Mouse (Mus musculus): Measurements from ENCODE around the gene Ackr2.

Ackr2 gene

DNA sequence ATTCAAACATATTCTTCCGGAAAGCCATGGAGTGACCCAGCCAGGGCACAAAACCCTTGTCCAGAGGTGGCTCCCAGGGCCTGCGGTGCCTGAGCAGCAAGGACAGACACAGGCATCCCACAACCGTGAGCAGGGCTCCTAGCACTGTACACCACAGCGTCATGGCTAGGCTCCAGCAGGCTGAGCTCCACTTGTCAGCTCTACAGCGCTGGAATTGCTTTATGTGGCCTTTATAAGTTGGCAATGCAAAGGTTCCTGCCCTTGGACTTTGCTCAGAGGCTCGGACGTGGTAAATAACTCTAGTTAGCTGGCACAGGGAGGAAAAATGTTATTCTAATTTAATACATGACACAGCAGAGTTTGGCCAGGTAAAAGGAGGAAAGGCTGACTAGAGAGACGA, 17.9 kb downstream of the Ackr2 start, which contains the start of gene Cyp8b1:
Cyp8b1 (minus strand) TSS at position 204 of the 400 bp plus-strand sequence.
- no peak for DNase-seq (ENCODE audit: low spot score)

DNA sequence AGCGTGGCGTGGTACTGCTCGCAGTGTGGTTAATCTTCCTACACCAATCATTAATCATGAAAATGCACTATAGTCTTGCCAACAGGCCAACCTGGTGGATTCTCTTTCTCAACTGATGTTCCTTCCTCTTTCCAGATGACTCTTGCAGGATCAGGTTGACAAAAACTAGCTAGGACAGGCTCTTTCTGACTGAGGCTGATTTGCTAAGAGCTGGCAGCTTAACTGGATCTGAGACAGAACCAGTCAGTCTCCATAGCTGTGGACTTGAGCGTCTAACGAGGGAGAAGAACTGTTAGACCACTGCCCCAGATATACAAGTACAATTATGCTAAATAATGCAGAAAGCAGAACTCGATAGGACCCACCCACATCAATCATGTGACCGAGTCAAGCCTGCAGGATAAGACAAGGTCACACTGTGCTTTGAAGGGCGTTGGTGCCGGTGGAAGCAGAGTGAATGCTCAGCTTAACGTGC, 20.9 kb downstream of the Ackr2 start:
- no peak for DNase-seq (ENCODE audit: low spot score)

DNA sequence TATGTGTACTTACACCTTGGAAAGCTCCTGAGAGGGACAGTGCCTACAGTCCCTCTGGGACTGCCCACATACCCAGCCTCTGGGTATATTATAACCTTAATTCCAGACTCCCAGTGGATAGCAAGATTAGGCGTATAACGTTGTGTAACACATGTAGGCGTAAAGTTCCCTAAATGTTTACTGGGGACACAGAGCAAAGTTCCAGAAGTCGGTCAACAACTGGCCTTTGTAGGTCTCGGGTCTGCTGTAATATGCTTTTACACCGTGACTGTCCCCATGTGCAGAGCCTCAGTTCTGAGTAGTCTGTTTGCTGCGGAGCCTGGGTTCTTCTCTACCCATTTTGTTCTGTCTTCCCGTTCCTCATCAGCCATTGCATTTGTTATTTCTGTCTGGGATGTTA, 25.3 kb downstream of the Ackr2 start:
- DNase-seq (ENCODE audit: low spot score) = no peak

DNA sequence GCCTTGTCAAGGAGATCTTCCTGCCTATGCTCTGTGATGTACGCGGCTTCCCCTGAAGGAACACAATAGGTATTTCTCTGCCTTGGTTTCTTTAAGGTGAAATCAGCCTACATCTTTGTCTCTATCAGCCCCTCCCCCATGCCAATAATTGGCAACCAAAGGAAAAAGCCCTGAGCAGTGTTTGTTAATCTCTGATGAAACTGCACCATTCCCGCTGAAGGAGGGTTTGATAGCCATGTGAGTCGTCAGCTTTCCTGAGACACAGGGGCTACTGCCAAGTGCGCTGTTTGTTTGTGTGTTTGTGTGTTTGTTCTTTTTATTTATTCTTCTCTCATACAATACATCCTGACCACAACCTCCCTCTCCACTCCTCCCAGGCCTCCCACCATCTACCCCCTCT, 25.8 kb downstream of the Ackr2 start:
- DNase-seq (ENCODE audit: low spot score) = no peak

DNA sequence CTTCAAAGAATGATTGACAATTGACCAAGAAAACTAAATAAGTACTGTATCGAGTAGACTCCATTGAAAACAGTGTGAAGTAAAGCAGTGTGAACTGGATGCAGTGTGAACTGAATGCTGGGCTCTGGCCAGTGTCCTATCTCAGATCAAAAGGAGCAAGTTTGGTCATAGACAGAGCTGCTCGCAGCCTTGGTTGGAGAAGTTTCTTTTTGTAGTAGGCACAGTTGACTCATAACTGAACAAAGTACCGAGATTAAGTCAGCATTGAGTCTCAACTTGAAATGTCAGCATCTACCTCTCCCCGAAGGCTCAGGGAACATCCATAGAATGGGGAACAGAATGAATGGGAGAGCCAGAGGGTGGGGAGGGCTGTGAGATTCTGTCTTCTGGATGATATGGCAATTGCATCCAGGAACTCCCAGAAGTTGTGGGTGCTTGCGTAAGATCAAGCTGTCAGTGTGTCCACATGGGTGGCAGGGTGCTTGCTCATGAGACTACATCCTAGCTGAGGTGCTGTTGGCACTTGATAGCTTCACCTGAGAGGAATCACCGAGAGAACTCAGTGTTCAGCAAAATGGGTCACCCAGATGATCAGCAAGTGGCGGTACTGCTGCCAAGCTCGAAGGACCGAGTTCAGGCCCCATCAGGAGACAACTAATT, 26.9 kb downstream of the Ackr2 start:
- DNase-seq (ENCODE audit: low spot score) = no peak

DNA sequence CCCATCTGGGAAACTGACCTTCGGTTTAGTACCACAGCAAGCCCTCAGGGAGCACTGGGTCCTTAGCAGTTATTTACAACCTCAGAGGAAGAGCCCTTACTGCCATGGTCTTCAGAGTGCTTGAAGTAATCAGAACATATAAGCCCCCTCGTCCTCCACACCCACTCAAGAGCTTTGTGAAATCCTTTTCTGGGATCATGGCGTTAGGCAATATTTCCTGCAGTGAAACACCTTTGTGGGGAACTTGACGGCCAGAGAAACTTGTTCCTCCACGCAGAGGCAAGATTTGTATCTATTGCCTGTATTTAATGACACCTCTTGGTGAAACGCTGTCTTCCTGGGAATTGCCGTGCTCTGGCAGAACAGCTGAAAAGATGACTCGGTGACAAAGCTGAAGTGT, 27.8 kb downstream of the Ackr2 start:
- no peak for DNase-seq (ENCODE audit: low spot score)

DNA sequence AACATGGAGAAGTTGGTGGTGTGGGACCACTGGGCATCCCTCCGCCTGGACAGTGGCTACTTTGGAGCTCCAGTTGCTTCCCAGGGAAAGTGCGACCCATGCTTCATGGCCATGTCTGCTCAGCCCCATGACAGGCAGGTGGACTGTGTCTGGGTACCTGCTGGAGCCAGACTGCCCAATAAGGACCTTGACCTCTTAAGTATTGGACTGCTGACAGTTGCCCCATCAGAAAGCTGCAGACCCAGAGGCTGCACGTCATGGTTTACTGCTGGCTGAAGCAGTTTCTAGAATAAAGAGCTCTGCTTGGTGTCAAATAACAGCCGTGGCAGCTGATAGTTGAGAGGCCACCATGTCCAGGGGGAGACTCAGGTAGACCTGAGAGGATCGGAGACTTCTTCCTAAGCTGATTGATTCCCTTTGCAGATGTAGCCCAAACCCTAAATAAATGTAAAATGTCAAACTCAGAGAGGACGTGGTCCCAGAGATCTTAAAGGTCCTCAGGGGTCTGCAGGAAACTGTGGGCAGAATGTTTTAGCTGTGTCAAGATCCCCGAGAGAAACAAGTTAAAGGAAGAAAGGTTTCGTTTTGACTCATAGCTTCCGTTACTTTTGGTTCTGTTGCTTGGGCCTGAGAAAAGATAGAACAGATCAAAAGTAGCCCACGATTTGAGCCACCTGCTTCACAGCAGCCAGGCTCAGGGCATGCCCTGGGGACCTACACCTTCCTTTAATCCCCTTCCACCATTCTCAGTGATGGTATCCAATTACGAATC, 28.7 kb downstream of the Ackr2 start:
- DNase-seq (ENCODE audit: low spot score) = no peak

DNA sequence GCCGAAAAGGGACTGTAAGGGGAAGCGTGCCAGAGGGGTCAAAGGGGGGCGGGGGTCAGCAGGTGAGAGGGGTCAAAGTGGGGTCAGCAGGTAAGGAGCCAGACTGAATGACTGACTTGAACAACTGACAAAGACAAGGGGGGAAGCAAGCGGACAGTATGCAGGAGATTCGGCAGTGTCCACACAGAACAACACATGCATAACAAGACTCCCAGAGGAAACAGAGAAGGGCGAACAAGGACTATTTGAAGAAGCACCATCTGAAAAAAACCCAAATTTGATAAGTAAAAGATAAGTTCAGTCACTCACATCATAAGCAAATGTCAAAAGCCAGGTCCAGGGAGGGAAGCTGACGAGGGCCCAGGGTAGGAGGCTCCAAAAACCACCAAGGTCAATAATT, 29.6 kb downstream of the Ackr2 start:
- DNase-seq (ENCODE audit: low spot score) = no peak

DNA sequence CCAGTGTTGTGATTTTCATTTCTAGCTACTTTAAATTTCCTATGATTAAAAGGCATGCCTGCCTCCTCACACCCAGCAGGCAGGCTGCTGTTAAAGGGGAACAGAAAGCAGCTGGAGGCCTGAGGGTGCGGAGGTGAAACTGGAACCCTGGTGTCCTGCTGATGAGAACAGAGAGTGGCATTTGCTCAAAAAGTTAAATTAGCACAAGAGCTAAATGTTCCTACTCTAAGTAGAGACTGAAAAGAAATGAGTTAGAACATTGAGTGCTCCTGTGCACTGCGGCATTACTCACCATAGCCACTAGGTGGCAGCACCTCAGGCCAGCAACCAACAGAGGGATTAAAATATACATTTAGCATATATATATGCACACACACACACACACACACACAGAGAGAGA, 30.3 kb downstream of the Ackr2 start:
- DNase-seq (ENCODE audit: low spot score) = peak; percentile 29

DNA sequence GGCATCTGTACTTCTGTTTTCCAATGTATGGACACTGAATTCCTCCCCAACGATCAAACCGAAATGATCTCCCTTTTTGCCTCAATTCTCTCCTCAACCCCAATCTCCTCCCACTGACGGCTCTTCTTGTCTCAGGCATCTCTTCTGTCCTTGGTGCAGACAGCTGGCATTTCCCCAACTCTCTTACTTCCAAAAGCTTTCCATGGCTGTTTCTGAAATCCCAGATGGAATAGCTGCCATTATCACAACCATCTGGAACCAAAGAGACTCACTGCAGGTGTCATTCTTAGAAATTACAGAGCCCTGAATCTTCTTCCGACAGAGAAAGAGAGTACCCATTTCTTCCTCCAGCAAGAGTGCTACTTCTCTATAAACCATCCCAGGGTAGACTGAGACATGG, 36.7 kb downstream of the Ackr2 start:
- DNase-seq (ENCODE audit: low spot score) = no peak

DNA sequence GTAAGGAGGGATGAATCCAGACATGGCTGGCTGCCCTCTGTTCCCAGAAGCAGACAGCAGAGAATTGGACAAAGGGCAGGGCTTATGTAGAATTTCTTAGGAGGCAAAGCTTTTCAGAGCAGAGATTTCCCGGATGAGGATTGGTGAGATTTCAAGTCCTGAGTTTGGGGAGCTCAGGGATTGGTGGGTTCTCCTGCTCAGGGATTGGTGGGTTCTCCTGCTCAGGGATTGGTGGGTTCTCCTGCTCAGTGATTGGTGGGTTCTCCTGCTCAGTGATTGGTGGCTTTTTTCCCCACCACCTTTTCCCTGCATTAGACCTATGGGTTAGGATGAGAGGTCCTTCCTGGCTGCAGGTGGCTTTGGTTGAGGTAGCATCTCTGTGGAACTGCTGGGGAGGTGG, 38.8 kb downstream of the Ackr2 start:
- no peak for DNase-seq (ENCODE audit: low spot score)

DNA sequence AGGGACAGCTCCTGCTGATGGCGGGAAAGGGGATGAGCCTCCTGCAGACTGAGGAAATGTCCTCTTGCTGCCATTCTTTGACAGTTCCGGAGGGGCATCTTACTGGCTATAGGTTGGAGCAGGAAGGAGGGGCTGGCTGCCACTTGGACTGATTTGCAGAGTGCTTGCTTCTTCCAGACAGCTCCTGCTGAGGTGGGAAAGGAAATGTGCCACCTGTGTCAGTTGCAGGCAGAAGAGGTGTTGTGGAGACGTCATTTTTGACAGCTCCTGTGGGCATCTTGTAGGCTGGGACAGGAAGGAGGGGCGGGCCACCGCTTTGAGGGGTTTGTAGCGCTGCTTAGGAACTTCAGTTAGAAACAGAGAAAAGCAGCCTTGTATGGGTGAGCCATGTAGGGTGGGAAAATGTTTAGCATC, 39.3 kb downstream of the Ackr2 start:
- DNase-seq (ENCODE audit: low spot score) = no peak

DNA sequence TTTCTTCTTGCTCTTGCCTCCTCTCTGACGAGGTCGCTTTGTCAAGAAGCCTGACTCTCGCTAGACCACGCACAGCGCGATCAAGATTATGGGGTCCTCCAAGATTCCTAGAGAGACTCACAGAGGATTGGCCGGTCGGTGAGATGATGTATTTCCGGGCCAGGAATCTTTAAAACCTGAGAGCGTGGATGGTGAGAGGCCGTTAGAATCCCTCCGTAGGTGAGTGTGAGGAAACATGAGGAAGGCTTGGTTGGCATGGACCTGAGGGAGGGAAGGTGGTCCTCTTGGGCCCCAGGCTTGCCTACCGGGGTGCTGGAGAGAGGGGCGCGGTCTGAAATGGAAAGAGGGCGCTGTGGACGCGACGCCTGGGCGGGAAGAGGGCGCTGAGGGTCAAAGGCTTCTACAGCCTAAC, 39.8 kb downstream of the Ackr2 start:
- no peak for DNase-seq (ENCODE audit: low spot score)

DNA sequence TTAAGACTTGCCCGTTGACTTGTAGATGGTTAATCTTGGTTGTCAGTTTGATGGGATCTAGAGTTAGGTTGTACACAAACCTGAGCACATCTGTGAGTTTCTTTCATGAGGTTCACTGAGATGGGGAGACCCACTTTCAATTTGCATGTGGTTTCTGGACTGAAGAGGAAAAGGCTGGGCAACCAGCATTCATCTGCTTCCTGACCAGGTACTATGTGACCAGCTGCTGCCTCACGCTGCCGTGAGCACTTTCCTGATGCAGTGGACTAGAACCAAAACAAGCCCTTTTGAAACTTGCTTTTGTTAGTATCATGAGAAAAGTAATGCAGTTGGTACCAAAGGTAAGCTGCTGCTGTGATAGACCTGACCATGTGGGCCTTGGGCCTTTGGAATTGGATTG, 44.9 kb downstream of the Ackr2 start:
- DNase-seq (ENCODE audit: low spot score) = no peak

DNA sequence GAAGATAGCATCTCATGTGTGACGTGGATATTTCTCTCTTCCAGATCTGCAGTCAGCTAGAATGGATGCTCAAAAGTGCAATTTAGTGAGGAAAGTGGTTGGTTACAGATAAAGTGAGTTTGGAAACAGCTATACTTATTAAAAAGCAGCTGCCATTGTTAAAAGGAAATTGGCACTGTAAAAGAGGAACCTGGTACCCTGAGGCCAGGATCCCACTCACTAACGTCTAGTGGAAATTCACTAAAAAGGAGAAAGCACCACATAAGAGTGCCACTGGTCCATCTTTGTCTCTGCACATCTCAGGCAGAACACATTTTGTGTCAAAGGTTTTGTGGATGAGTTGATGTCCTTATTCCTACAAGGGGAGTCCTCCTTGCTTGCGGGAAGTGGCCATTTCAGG, 45.5 kb downstream of the Ackr2 start:
- no peak for DNase-seq (ENCODE audit: low spot score)

DNA sequence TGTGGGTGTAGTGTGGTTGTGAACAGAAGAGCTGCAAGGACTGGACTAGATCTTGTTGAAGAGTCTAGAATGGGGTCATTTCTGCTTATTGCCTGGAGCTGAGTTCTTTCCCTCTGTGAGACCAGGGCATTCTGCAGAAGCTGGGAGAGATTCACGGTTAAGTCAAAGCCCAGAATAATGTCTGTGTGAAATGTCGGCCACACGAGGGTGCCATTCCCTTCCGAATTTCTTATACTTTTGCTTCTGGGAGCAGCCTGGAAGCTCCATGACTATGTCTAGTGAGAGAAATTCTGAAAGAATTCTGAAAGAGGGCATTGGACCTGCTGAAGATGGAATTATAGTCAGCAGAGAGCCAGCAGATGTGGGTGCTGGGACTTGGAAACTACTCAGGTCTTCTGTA, 49.6 kb downstream of the Ackr2 start:
- peak; percentile 71 for DNase-seq (ENCODE audit: low spot score)

DNA sequence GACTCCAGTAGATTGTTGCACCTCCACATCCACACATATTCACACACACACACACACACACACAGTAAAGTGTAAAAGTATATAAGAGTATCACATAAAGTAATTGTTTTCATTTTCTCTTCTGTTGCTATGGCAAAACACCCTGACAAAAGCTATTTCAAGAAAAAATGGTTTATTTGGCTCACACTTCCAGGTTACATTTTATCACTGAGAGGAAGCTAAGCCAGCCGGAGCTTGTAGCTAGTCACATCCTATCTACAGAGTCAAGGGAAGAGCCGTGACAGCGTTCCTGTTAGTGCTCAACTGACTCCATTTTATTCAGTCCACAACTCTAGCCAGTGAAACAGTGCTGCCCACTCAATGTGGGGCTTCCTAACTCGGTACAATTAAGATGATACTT, 50.3 kb downstream of the Ackr2 start:
- no peak for DNase-seq (ENCODE audit: low spot score)

DNA sequence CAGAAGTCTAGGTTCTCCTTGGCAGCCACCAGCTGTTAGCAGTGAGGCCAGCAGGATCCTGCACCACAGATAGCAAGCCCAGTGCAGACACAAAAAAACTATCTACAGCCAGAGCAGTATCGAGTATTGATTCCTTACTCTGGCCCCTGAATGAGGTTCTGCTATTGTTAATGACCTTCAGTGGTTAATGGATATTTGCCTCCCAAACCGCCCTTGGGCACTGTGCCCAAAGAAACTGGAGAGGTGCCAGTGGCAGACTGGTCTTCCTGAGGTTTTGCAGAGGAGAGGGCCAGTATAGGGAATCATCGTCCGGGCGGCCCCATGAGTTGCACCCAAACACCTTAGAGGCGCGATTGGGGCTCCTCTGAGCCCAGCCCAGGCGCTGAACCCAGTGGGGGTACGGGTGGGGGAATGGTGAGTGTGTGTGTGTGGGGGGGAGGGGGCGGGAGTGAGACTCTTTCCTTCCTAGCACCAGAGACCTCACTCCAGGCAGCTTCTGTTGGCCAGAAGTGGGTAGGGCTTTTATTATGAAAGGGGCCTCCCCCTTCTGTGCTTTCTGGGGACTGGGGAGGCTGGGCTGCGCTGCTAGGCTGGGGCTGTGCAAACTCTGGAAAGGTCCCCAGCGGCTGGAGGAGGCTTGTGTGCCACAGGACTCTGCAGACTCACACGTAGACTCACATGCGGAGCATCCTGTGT, 52.4 kb downstream of the Ackr2 start, which contains the start of gene Fam198a:
Fam198a (plus strand) TSS at position 571 of the 696 bp plus-strand sequence.
- DNase-seq (ENCODE audit: low spot score) = peak; percentile 78

DNA sequence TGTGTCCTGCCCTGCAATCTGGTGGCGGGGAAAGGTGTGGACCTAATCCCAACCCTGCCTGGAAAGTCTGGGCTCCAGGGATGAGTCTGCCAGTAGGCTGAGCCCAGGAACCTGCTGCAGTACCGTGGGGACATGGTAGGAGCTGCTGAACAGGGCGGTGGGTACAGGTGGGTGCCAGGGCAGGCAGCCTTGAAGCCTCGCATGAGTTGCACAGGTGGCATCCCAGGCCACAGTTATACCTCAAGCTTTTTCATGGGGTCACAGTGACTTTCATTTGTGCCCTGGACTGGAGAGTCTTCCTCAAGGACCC, 52.9 kb downstream of the Ackr2 start:
- DNase-seq (ENCODE audit: low spot score) = no peak

DNA sequence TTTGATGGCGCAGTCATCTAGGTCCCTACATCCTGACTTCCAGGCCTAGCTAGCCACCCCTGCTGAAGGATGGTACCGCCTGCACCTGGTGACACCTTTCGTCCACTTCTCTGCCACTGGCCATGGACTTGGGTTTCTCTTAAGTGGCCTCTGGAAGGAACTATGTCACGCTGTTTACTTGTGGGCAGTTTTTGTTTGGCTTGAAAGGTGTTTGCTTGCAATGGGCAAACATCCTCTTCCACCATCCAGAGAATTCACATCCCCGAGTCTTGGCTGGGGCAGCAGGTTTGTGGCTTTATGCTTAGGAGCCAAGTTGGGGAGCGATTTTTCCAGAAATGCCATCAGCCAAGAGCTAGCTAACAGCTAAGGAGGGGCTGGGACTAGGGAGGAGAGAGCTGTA, 54.4 kb downstream of the Ackr2 start:
- DNase-seq (ENCODE audit: low spot score) = no peak

DNA sequence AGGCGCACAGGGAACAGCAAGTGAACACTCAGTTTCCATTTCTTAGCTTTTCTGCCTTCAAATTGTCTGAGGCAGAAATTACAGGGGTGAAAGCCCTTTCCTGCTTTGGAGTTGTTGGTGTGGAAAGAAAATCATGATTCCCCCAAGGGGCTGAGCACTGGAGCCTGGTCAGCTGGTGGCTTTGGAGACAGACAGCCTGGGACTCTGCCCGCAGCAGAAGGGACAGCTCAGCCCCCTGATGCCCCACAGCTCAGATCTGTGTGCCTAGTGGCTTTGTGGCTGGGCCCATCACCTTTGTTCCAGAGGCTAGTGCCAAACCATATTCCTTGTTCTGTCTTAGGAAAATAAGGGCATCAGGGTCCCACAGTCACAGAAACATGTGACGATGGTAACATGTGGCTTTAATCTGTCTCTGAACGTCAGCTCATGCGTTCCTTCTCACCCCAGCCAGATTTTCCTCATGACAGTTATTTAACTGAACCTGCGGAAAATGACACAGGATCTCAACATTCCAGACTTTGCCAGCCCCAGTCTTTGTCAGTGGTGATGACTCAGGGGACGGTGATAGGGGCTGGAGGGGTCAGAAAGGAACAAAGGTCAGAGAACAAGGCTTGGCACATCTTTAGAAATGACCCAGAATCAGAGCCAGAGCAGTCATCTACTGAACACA, 61.9 kb downstream of the Ackr2 start:
- no peak for DNase-seq (ENCODE audit: low spot score)
